Mouse (Mus musculus) liver, embryonic 14.5 days (tissue): Measurements from ENCODE around the gene Dnajc11.

Experiments used
- CTCF ChIP-seq: IDR thresholded peaks from 2 replicates; pipeline ENCODE4 v1.5.1; 2016; ENCODE audit warnings: antibody characterized with exemption, low read depth, control low read depth
- EP300 ChIP-seq: IDR thresholded peaks from 2 replicates; pipeline ENCODE4 v1.6.1; 2016; ENCODE audit warnings: antibody characterized with exemption, low read depth

GRCm38 (mm10) chr4:151985886-151986285 is 52.4 kb downstream of the Dnajc11 start:
- no peak for TF ChIP-seq CTCF
- TF ChIP-seq EP300, result no peak
